Mouse (Mus musculus) gastrocnemius, adult 18-20 months (tissue): Measurements from ENCODE around the gene Trank1. TPM values are rescaled to one million over a fixed set of nuclear protein-coding genes. Genes with fewer than 3 reads are reported as not detected.

Experiments used
- DNase-seq: peaks from one replicate; pipeline ENCODE4 v3.0.0; 2021; ENCODE audit warnings: low spot score
- long read RNA-seq, 2 experiments: library from polyadenylated mRNA; stranded (forward); transcript quantifications; one replicate each; pipeline ENCODE4 v2.0.0; 2021
- total RNA-seq, 2 experiments: library from RNA; stranded (reverse); gene quantifications; 2 replicates each; pipeline ENCODE4 v1.2.3; 2021

Trank1 gene
- under 1 TPM; 0.02 to 0.07 TPM for total RNA-seq
- long read RNA-seq, experiment 1: 0 reads
- long read RNA-seq, experiment 2, partial matches to known transcripts: 1 of 1 reads
- long read RNA-seq, experiment 2, other reads (novel, unspliced or antisense): 0 of 1 reads

DNA sequence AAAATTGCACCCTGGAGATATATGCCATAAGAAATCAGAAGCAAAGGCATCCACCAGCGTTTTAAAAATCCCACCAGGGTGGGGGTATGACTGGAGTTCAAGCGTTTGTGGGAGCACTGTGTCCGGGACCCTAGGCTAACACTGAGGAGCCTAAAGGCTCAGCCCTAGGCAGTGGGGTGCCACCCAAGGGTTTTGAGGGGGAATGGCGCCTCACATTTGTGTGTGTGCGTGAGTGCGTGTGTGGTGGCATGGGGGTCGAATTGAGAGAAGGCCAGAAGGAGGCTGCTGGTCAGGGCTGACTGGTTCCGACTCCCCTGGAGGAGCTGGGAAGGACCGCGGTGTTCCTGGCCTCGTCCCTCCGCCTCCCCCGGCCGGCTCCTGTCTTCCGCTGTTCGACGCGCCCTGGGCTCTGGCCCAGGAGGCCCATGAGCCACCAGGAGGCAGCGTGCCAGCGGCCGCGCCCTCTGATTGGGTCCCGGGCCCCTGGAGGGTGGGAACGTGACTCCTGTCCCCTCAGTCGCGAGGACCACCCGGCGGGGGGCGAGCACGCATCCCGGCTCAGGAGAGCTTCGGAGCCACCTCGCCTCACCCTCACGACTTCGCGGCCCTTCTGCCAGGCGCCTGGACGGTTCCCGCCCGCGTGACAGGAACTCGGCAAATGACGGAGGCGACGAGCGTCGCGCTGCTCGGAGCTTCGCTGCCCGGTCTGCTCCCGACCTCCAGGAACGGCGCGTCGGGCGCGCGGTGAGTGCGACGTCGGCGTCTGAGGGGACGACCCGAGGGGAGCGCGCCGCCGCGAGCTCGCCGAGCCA, at the start of gene Trank1:
Gene Trank1, plus strand, starts transcription at position 709 of the 812 bp plus-strand sequence.
- no peak for DNase-seq

DNA sequence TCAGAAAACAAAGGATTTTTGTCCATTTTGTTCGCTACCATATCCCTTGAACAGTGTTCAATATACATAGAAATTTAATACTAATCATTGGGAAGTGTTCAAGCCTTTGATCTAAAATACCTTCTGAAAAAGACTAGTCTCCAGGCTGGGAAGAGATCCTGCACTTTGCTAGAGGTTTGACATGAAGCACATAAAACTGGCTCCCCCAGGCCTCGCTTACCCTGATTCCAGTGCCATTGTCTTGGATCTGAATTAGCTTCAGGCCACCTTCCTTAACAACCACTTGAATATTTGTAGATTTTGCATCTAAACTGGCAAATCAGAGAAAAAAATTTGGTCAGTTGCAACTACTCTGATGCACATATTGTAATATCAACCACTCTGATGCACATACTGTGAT, 43.5 kb upstream of the Trank1 start:
- no peak for DNase-seq

DNA sequence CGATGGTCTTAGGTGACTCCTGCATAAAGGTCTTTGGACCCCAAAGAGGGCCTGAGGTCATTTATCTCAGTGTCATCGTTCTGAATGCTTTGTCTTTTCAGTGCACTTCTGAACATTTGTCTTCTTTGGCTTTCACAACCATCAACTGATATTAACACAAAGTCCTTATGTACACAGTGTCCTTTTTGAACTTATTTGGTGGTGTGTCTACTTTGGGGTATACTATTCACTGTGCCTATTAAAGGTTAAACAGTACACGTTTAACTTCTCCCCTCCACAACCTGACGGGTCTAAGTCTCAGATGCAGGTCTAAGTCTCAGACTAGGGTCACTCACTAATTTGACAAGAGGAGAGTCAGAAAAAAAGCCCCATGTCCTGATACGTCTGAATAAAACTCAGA, 40.9 kb upstream of the Trank1 start:
- no peak for DNase-seq

DNA sequence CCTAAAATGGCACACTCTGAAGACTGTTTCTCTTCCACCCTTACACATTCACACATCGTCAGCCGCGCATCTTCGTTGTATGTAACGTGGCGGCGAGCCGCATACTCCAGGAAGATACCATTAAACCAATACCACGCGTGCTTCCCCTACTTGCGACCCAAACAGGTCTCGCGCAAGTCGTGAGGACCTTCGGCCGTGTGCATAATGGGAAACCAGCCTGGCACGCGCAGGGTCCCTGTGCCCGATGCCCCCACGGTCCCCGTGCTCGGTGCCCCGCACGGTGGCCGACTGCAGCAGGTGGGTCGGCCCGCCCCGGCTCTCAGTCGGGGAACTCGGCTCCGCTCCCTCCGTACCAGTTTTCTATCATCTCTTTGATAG, 40.5 kb upstream of the Trank1 start:
- no peak for DNase-seq

DNA sequence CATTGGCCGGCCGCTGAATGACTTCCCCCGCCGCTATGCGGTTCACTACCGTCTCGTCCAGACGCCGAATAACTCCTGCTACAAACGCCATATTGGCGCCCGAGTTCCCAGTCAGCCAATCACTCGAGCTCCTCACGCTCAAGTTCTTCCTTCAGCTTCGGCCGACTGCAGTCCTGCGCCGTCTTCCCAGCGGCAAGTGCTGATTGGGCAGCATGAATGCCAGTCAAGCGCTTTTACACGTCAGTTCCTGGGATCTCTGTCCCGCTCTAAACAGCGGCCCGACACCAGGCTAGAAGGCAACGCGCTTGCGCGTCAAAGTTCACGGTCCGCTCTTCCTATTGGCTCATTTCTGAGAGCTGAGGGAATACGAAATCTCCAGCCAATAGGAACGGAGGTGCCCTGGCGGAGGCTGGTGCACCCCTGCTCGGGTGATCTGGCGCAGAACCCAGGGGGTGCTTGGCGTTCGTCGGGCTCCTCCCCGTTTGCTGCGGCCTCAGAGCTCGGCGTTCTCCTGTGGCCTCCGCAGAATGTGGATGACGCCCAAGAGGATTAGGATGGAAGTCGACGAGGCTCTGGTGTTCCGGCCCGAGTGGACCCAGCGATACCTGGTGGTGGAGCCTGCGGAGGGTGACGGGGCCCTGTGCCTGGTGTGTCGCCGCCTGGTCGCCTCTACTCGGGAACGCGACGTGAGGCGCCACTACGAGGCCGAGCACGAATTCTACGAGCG, 39.9 kb upstream of the Trank1 start, which contains the start of the genes Mlh1 and Epm2aip1:
Gene Mlh1, minus strand, starts transcription at position 358 of the 727 bp plus-strand sequence.
Gene Epm2aip1, plus strand, starts transcription at position 496 of the 727 bp plus-strand sequence.
- peak; percentile 99 for DNase-seq

DNA sequence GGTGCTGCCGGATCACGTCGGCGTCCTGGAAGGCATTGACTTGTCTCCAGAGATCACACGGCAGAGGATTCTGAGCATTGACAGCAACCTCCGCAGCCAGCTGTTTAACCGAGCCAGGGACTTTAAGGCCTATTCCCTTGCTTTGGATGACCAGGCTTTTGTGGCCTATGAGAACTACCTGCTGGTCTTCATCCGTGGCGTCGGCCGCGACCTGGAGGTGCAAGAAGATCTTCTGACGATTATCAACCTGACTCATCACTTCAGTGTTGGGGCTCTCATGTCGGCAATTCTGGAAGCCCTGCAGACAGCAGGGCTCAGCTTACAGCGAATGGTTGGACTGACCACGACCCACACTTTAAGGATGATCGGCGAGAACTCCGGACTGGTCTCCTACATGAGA, 39.2 kb upstream of the Trank1 start:
- DNase-seq: peak; percentile 24

DNA sequence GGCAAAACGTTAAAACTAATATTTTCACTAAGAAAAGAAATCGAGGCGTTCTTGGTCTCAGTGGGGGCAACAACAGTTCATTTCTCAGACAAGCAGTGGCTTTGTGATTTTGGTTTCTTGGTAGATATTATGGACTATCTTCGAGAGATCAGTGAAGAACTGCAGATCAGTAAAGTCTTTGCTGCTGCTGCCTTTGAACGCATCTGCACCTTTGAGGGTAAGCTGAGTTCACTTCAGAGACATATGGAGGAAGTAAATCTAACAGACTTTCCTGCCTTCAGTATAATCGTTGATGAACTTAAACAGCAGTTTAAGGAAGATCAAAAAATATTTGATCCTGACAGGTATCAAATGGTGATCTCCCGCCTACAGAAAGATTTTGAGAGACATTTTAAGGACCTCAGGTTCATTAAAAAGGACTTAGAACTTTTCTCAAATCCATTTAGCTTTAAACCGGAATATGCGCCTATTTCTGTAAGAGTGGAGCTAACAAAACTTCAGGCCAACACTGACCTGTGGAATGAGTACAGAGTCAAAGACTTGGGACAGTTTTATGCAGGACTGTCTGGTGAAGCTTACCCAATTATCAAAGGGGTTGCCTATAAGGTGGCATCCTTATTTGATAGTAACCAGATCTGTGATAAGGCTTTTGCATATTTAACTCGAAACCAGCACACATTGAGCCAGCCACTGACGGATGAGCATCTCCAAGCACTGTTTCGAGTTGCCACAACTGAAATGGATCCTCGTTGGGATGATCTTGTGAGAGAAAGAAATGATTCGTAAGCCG, 38.3 kb upstream of the Trank1 start:
- DNase-seq: no peak

DNA sequence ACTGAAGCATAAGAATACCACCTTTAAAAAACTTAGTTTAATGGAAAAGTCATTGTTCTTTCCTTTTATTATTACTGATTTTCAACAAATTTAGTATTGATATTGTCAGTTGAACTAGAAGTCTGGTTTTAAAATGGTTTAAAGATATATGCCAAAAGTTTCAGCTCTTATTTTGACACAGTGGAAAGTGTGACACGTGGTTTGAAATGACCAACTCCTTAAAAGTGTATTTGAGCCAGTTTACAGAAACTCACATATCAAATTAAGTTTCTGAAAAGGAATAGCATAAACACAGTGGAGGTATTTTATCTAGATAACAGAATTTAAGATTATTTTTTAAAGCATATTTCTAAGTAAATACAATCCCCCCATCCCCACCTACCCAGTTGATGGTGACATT, 37.6 kb upstream of the Trank1 start:
- no peak for DNase-seq

DNA sequence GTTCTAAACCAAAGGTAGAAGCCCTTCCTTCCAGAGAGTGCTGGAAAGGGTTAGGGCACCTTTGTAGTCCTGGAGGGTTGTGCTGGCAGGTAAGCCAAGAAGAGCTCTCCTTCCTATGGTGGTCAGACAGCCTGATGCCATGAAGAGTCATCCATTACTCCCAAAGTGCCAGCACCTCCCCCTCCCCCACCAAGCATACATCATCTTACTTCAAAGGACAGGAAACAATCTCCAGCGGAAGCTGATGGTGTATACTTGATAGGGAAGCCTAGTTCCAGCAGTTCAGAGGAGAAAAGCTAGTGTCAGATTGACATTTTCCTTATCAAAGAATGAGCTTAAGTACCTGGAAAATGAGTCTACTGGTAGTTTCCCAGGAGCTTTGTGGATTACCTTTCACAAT, 36.4 kb upstream of the Trank1 start:
- no peak for DNase-seq

DNA sequence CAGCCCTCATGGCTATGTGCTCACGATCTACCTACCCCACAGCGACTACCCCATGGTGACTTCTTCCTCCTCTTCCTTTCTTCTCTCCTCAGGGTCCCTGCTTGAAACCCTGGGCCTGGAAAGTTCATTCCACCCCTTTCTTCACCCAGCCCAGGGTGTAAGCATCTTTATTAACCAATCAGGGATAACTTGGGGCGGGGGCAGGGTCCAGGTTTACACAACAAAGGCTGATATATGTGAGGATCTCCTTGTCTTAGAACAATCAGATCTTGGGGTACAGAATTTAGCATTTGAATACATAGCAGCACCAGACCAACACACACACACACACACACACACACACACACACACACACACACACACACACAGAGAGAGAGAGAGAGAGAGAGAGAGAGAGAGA, 26.5 kb upstream of the Trank1 start:
- no peak for DNase-seq

DNA sequence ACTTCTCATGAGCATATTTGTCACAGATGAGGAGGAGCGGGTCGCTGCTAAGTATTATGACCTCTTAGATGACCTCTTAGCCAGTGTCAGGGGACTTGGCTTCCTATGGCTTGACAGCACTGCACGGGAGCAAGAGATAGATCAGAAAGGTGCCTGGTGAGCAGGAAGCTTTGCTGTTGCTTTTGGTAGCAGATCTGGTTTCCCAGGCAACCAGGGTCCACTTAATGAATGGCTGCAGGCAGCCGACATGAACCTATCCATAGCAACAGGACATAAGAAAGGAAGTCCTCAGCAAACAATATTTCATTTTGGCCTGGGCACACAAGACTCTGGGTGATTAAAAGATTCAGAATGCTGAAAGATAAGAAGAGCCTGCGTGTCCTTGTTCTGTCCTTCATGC, 25.9 kb upstream of the Trank1 start:
- DNase-seq: no peak

DNA sequence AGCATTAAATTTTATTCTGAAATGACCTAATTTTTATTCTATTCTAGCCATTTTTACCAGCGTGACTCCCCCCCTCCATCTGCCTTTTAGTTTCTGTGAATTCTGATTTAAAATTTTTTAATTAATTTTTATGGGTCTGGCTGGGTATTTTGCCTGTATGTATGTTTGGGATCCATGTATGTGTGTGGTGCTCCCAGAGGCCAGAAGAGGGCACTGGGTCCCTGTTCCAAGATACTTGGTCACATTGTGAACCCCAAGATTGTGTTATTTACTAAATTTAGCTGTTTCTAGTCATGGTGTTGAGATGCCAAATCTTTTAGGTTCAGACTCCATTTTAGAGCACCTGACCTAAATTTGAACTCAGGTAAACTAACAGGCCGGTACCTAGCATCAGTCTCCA, 25.1 kb upstream of the Trank1 start:
- no peak for DNase-seq

DNA sequence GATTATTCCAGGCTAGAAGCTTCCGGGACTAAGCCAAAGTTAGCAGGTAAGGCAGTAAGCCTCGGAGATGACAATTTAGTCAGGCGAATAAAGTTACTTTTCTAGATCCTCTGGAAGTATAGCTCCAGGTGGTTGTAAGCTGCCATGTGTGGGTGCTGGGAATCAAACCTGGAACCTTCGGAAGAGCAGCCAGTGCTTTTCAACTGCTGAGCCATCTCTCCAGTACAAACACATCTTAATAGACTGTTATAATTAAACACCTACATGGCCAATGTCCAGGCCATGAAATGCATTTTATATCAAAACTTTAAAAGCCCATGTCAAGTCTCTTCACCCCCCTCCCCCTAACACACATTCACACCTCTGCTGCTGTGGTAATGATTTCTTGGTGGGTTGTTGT, 23.6 kb upstream of the Trank1 start:
- no peak for DNase-seq

DNA sequence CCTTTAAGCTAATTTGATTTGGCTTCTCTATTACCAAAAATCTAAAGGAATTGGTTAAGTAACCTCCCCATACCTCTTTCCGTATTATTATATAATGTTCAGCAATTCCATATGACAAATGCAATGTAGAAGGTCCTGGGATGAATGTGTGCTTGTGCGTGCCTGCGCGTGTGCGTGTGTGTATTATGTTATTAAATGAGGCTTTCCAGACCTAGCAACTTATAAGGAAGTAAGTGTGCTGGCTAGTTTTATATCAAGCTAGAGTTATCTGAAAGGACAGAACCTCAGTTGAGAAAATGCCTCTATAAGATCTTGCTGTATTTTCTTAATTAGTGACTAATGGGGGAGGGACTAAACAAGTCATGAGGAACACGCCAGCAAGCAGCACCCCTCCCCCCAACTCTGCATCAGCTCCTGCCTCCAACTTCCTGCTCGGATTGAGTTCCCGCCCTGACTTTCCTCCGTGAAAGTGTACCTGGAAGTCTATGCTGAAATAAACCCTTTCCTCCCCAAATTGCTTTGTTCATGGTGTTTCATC, 22.2 kb upstream of the Trank1 start:
- no peak for DNase-seq

DNA sequence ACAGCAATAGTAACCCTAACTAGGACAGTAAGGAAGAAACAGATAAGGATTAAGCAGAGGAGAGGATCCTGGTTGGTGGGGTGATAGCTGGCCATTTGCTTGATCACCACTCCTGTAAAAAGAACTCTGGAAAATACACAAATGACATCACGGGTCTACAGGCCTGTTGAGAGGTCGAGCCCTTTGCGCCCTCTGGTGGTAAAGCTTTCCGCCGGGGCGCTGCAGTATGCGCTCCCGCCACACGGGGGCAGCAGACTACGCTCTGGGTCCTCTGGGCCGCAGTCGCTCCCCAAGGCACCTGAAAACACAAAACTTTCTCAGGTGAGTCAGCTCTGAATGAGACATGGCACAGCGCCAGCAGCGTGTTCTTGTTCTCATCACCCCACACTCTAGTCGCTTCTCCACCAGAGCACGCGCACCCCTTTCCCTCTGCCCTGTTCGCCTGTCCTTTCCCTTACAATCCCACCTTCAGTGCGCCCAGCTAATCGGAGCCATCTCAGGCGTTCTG, 21.7 kb upstream of the Trank1 start:
- DNase-seq: peak; percentile 90

DNA sequence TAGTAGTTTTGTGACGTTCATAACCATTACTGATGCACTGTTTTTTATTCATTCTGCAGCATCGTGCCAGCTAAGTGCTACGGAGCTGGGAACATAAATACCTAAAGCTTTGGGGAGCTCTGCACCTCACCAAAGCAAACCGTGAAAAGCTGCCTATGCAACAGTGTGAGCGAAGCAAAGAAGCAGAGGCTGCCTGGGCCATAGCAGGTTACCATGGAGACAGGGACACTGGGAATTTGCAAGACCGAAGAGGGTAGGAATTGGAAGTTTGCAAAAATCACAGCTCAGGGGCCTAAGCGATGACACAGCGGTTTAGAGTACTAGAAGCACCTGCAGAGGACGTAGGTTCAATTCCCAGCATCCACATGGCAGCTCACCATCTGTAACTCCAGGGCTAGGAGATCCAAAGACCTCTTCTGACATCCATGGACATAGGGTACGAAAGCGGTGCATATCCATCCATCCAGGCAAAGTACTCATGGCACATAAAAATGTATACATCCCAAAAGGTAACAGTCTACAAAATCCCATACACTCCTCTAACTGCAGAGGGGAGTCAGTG, 20.9 kb upstream of the Trank1 start:
- no peak for DNase-seq

DNA sequence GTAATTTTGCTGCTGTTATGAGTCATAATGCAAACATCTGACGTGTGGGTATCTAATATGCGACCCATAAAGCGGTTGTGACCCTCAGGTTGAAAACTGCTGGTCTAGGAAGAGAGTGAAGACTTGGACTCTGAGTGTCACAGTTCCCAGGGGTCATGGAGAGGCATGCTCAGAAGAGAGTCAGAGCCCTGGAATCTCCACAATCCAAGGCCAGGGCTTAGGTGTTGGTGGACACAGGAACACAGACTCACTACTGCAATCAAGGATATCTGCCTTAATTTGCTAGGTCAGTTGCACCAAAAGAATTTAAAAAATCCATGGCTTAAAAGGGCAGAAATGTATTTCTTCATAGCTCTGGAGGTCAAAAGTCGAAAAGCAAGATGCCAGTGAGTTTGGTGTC, 18.3 kb upstream of the Trank1 start:
- DNase-seq: no peak

DNA sequence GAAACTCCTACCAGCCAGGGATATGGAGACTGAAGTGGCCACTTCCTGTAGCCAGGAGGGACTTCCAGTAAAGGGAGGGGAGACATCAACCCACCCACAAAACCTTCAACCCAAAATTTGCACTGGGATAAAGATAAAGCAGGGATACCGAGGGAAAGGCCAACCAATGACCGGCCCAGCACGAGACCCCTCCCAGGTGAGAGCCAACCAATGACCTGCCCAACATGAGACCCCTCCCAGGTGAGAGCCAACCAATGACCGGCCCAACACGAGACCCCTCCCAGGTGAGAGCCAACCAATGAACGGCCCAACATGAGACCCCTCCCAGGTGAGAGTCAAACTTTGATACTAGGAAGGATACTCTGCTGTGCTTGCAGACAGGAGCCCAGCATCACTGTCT, 16.6 kb upstream of the Trank1 start:
- no peak for DNase-seq

DNA sequence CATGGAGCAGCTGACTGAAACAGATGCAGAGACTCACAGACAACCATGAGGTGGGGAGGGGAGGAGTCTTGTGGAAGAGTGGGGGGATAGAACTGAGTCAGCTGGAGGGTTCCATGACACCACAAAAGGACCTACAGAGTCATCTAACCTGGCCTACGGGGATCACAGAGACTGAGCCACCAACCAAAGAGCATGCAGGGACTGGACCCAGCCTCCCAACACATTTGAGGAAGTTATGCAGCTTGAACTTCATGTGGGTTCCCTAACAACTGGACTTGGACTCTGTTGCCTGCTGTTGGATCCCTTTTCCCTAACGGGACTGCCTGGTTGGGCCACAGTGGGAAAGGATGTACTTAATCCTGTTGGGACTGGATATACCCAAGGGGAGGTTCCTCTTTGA, 16.2 kb upstream of the Trank1 start:
- DNase-seq: no peak

DNA sequence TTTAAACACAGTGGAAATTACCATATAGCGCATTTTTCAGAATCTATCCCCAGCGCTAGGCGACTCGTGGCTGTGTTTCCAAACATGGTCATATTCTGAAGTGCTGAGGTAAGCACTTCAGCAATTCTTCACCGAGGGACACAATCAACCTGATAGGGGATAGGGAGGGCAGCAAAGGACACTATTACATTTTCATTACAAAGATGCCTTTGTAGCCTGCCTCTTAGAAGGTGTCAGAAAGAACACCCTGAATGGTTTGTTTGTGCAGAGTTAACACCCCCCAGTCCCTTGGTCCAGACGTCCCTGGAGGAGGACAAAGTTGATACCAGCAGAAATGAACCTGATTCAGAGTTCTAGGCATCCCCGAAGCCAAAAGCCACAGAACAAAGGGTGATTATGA, 15.1 kb upstream of the Trank1 start:
- no peak for DNase-seq

DNA sequence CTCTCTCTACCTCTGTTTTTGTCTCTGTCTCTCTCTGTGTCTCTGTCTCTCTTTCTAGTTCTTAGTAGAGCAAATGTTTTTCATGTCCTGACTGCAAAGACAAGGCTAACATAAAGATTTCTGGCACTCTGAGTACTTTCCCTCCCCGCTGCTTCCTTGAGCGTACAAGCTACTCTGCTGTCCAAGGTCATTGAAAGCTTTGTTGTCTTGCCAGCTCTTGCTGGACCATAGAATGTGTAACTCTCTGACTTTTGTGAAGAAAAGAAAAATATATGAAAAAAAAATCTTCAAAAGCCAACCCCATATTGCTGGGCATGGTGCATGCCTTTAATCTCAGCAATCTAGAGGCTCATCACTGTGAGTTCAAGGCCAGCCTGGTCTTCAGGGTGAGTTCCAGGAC, 12.9 kb upstream of the Trank1 start:
- DNase-seq: no peak
